Mouse (Mus musculus): Measurements from ENCODE around the gene Ssc4d. TPM values are rescaled to one million over a fixed set of nuclear protein-coding genes. Genes with fewer than 3 reads are reported as not detected.

Ssc4d gene
- polyA plus RNA-seq, 1 experiment from 2014 or later, result 2.2 TPM

- 62% methylated on average over 5 of the region's 5 CpGs for WGBS
- Histone ChIP-seq H3K9me3 (ENCODE audit: control insufficient read depth, low read depth, low read length) (no peaks in the 10 kb centered on the region), H3K36me3 (ENCODE audit: control insufficient read depth, insufficient read depth, low read length) (no peaks in the 10 kb centered on the region), H3K9ac (replicated peaks; ENCODE audit: low read depth, low read length) (no peak overlapping the region), H3K27me3 (ENCODE audit: control insufficient read depth, insufficient read depth, low read length) (no peaks in the 10 kb centered on the region), H3K4me2 (replicated peaks; ENCODE audit: low read depth, low read length) (no peak overlapping the region), H3K4me1 (ENCODE audit: control insufficient read depth, insufficient read depth, low read length) (peaks cover 3% of the 10 kb centered on the region; the same call in 1 of the 2 replicates), H3K4me3 (ENCODE audit: low read depth, low read length) (no peak overlapping the region), H3K27ac (ENCODE audit: low read length) (no peak overlapping the region)
- ATAC-seq (ENCODE audit: insufficient number of reproducible peaks, insufficient read depth, low FRiP score, low read depth), result no peak
These were observed 16.3 kb upstream of the Ssc4d start for GRCm38 (mm10) chr5:135990601-135991000.

- 57% methylated on average over 11 of the region's 11 CpGs for WGBS
- H3K27me3 ChIP-seq (ENCODE audit: control insufficient read depth, insufficient read depth, low read length), result no peaks in the 10 kb centered on the region
- H3K4me3 ChIP-seq (ENCODE audit: low read depth, low read length), result no peak overlapping the region
- no peak overlapping the region for H3K9ac ChIP-seq (replicated peaks; ENCODE audit: low read depth, low read length)
- no peaks in the 10 kb centered on the region for H3K9me3 ChIP-seq (ENCODE audit: control insufficient read depth, low read depth, low read length)
- ATAC-seq (ENCODE audit: insufficient number of reproducible peaks, insufficient read depth, low FRiP score, low read depth), result no peak
- H3K27ac ChIP-seq (ENCODE audit: low read length), result no peak overlapping the region
- no peak overlapping the region for H3K4me2 ChIP-seq (replicated peaks; ENCODE audit: low read depth, low read length)
- no peaks in the 10 kb centered on the region for H3K4me1 ChIP-seq (ENCODE audit: control insufficient read depth, insufficient read depth, low read length)
- no peaks in the 10 kb centered on the region for H3K36me3 ChIP-seq (ENCODE audit: control insufficient read depth, insufficient read depth, low read length)
These were observed 12.9 kb upstream of the Ssc4d start for GRCm38 (mm10) chr5:135987248-135987647.

- Histone ChIP-seq H3K27me3 (ENCODE audit: control insufficient read depth, insufficient read depth, low read length) (no peaks in the 10 kb centered on the region), H3K36me3 (ENCODE audit: control insufficient read depth, insufficient read depth, low read length) (no peaks in the 10 kb centered on the region), H3K27ac (ENCODE audit: low read length) (no peak overlapping the region), H3K4me2 (replicated peaks; ENCODE audit: low read depth, low read length) (no peak overlapping the region), H3K9ac (replicated peaks; ENCODE audit: low read depth, low read length) (no peak overlapping the region), H3K4me1 (ENCODE audit: control insufficient read depth, insufficient read depth, low read length) (no peaks in the 10 kb centered on the region), H3K9me3 (ENCODE audit: control insufficient read depth, low read depth, low read length) (no peaks in the 10 kb centered on the region), H3K4me3 (ENCODE audit: low read depth, low read length) (no peak overlapping the region)
- WGBS, result 69% methylated on average over 6 of the region's 6 CpGs
- ATAC-seq (ENCODE audit: insufficient number of reproducible peaks, insufficient read depth, low FRiP score, low read depth), result no peak
These were observed 10.3 kb upstream of the Ssc4d start for GRCm38 (mm10) chr5:135984546-135985044.

- no peak for ATAC-seq (ENCODE audit: insufficient number of reproducible peaks, insufficient read depth, low FRiP score, low read depth)
- no peak overlapping the region for H3K4me2 ChIP-seq (replicated peaks; ENCODE audit: low read depth, low read length)
- no peak overlapping the region for H3K4me3 ChIP-seq (ENCODE audit: low read depth, low read length)
- H3K27ac ChIP-seq (ENCODE audit: low read length), result no peak overlapping the region
- WGBS, result 41% methylated on average over 6 of the region's 6 CpGs
- no peaks in the 10 kb centered on the region for H3K4me1 ChIP-seq (ENCODE audit: control insufficient read depth, insufficient read depth, low read length)
- no peaks in the 10 kb centered on the region for H3K27me3 ChIP-seq (ENCODE audit: control insufficient read depth, insufficient read depth, low read length)
- no peaks in the 10 kb centered on the region for H3K9me3 ChIP-seq (ENCODE audit: control insufficient read depth, low read depth, low read length)
- H3K36me3 ChIP-seq (ENCODE audit: control insufficient read depth, insufficient read depth, low read length), result no peaks in the 10 kb centered on the region
- no peak overlapping the region; the same call in 1 of the 2 replicates for H3K9ac ChIP-seq (replicated peaks; ENCODE audit: low read depth, low read length)
These were observed 8.1 kb upstream of the Ssc4d start for GRCm38 (mm10) chr5:135982398-135982797.

GRCm38 (mm10) chr5:135979904-135980303, 5.6 kb upstream of the Ssc4d start, which contains the start of gene Zp3:
Gene Zp3, plus strand, starts transcription at chr5:135980099.
- no peak within 1 kb of the TSS for H3K4me2 ChIP-seq (replicated peaks; ENCODE audit: low read depth, low read length)
- H3K36me3 ChIP-seq (ENCODE audit: control insufficient read depth, insufficient read depth, low read length), result no peaks in the 10 kb centered on the region
- no peaks in the 10 kb centered on the region for H3K9me3 ChIP-seq (ENCODE audit: control insufficient read depth, low read depth, low read length)
- no peaks in the 10 kb centered on the region for H3K27me3 ChIP-seq (ENCODE audit: control insufficient read depth, insufficient read depth, low read length)
- H3K4me1 ChIP-seq (ENCODE audit: control insufficient read depth, insufficient read depth, low read length), result no peaks in the 10 kb centered on the region
- no peak within 1 kb of the TSS for H3K27ac ChIP-seq (ENCODE audit: low read length)
- H3K4me3 ChIP-seq (ENCODE audit: low read depth, low read length), result no peak within 1 kb of the TSS
- no peak within 1 kb of the TSS for H3K9ac ChIP-seq (replicated peaks; ENCODE audit: low read depth, low read length)
- no peak for ATAC-seq (ENCODE audit: insufficient number of reproducible peaks, insufficient read depth, low FRiP score, low read depth)
- 74% methylated on average over 8 of the region's 8 CpGs for WGBS

GRCm38 (mm10) chr5:135979381-135979780, 5.0 kb upstream of the Ssc4d start:
- WGBS, result 85% methylated on average over 5 of the region's 5 CpGs
- Histone ChIP-seq H3K4me2 (replicated peaks; ENCODE audit: low read depth, low read length) (no peak overlapping the region), H3K9ac (replicated peaks; ENCODE audit: low read depth, low read length) (no peak overlapping the region), H3K4me1 (ENCODE audit: control insufficient read depth, insufficient read depth, low read length) (no peaks in the 10 kb centered on the region), H3K4me3 (ENCODE audit: low read depth, low read length) (no peak overlapping the region), H3K9me3 (ENCODE audit: control insufficient read depth, low read depth, low read length) (no peaks in the 10 kb centered on the region), H3K36me3 (ENCODE audit: control insufficient read depth, insufficient read depth, low read length) (no peaks in the 10 kb centered on the region), H3K27me3 (ENCODE audit: control insufficient read depth, insufficient read depth, low read length) (no peaks in the 10 kb centered on the region), H3K27ac (ENCODE audit: low read length) (no peak overlapping the region)
- no peak for ATAC-seq (ENCODE audit: insufficient number of reproducible peaks, insufficient read depth, low FRiP score, low read depth)

- Histone ChIP-seq H3K4me2 (replicated peaks; ENCODE audit: low read depth, low read length) (no peak overlapping the region), H3K4me3 (ENCODE audit: low read depth, low read length) (no peak overlapping the region), H3K4me1 (ENCODE audit: control insufficient read depth, insufficient read depth, low read length) (no peaks in the 10 kb centered on the region), H3K27me3 (ENCODE audit: control insufficient read depth, insufficient read depth, low read length) (no peaks in the 10 kb centered on the region), H3K9ac (replicated peaks; ENCODE audit: low read depth, low read length) (no peak overlapping the region), H3K36me3 (ENCODE audit: control insufficient read depth, insufficient read depth, low read length) (no peaks in the 10 kb centered on the region), H3K27ac (ENCODE audit: low read length) (no peak overlapping the region), H3K9me3 (ENCODE audit: control insufficient read depth, low read depth, low read length) (no peaks in the 10 kb centered on the region)
- 89% methylated on average over 8 of the region's 8 CpGs for WGBS
- no peak for ATAC-seq (ENCODE audit: insufficient number of reproducible peaks, insufficient read depth, low FRiP score, low read depth)
These were observed 1.8 kb upstream of the Ssc4d start for GRCm38 (mm10) chr5:135975893-135976668.

GRCm38 (mm10) chr5:135971876-135972275, 2.5 kb downstream of the Ssc4d start:
- H3K4me1 ChIP-seq (ENCODE audit: control insufficient read depth, insufficient read depth, low read length), result no peaks in the 10 kb centered on the region
- no peaks in the 10 kb centered on the region for H3K36me3 ChIP-seq (ENCODE audit: control insufficient read depth, insufficient read depth, low read length)
- no peak overlapping the region for H3K9ac ChIP-seq (replicated peaks; ENCODE audit: low read depth, low read length)
- no peak for ATAC-seq (ENCODE audit: insufficient number of reproducible peaks, insufficient read depth, low FRiP score, low read depth)
- no peaks in the 10 kb centered on the region for H3K9me3 ChIP-seq (ENCODE audit: control insufficient read depth, low read depth, low read length)
- 85% methylated on average over 7 of the region's 7 CpGs for WGBS
- no peaks in the 10 kb centered on the region for H3K27me3 ChIP-seq (ENCODE audit: control insufficient read depth, insufficient read depth, low read length)
- no peak overlapping the region for H3K4me2 ChIP-seq (replicated peaks; ENCODE audit: low read depth, low read length)
- H3K4me3 ChIP-seq (ENCODE audit: low read depth, low read length), result no peak overlapping the region
- H3K27ac ChIP-seq (ENCODE audit: low read length), result no peak overlapping the region
